Mouse (Mus musculus) cerebellum, postnatal 10 days (tissue): Measurements from ENCODE around the gene Sowahb.

Source experiments
- DNase-seq, 2 experiments: peaks; one replicate each; pipeline ENCODE4 v3.0.0; 2021; ENCODE audit warnings: mixed read lengths in 2 of 2

Gene Sowahb

GRCm38 (mm10) chr5:93044584-93045370, at the start of gene Sowahb:
TSS of gene Sowahb (minus strand) at chr5:93045022.
- peak; percentile 84 to 87 for DNase-seq

DNA sequence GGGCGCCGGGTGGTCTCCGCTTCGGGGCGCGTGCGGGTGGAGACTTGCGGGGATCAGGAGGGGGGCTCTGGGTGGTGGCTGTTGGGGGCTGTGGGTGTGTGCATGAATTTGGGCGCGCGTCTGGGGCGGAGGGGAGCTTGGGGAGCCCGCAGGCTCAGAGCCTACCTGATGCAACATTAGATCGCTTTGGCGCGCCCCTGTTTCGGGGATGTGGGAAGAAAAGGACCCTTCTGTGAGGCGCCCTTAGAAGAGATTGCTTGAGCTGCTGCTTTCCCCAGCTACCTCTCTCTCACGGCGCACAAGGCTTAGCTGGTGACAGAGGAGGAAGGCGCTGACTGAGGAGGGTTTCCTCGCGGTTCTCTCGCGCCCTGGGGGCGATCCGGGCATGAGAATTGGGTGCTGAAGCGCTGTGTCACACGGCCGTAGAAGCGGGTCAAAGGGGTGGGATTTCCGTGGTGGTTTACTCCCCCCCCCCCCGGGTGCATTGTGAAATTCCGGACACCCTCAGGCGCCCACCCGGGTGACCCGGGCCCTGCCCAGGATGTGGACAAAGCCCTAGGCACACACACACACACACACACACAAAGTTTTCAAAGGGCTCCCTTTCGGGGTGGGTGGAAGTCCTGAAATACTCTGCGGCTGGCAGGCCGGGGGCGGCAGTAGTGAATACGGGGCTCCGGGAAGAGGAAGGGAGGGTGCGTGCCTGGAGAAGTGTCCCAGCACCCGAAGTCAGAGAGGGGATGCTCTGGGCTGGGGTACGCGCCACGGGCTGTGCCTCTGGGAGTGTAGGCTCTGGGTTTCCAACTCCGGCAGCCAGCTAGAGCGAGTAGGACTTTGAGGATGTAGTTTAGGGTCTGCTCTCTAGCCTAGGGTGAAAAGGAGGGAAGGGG, 49.1 kb upstream of the Sowahb start:
- DNase-seq, result peak in 1 of 2 experiments; percentile 54

DNA sequence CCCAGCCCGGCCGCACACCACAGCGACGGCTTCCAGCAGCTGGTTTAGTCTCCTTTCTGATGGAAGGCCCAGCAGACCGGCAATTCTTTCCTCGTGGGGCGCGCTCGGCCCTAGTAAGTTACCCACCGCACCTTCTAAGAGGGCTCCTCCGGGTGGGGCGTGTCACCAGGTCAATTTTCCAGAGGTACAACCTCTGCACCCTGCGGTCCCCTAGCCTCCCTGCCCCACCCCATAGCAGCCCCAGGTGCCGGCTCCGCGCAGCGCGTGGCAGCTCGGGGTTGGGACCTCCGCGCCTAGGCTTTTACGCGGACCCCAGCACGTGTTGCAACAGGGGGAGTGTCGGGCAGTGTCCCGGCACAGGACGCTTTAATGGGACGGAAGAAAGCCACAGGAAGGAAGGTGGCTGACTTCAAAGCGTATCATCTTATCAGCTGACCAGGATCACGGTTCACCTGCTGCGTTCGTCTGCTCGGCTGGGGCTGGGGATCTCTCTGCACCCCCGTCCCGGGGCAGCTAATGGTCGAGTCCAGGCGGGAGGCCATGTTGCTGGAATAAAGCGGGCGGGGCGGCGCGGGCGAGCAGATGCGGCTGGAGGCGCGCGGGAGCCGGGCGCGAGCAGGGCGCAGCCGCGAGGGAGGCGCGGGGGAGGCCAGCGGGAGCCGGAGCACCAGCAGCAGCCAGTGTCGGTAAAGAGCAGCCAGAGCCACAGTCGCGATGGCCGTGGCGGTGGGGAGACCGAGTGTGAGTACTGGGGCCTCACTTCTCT, 48.2 kb upstream of the Sowahb start, which contains the start of gene Sept11:
Sept11 (plus strand) TSS at position 581 of the 766 bp plus-strand sequence.
- DNase-seq, result peak; percentile 96 to 97

DNA sequence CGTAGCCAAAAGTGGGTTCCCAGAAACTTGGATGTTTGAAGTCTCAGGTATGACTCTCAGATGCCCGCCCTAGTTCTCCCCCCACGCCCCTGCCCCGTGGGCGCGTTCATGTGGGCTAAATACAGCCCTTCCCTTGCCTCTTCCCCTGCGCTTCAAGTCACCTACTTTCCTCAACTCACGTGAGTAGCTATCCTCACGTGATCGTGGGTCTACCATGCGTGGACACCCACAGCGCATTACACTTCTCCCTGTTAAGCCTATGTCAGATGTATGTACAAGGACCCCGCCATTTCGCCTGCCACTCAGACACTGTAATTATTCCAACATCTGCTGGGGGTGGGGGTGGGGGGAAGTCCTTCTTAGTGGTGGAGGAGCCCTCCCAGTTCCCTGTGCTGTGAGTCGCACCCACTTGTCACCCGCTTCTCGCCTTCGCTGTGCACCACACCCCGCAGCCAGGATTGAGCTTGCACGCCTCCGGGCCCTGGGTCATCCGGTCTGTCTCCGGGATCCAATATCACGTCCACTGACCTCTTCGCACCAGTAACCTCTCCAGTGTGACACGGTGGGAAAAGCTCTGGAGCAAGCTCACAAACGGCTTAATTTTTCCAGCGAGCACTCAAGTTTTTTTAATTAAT, 47.4 kb upstream of the Sowahb start:
- DNase-seq, result peak; percentile 47 to 50

- no peak for DNase-seq
Measured at GRCm38 (mm10) chr5:93091266-93091665, 46.4 kb upstream of the Sowahb start.

GRCm38 (mm10) chr5:93085900-93086299, 41.1 kb upstream of the Sowahb start:
- no peak for DNase-seq

DNA sequence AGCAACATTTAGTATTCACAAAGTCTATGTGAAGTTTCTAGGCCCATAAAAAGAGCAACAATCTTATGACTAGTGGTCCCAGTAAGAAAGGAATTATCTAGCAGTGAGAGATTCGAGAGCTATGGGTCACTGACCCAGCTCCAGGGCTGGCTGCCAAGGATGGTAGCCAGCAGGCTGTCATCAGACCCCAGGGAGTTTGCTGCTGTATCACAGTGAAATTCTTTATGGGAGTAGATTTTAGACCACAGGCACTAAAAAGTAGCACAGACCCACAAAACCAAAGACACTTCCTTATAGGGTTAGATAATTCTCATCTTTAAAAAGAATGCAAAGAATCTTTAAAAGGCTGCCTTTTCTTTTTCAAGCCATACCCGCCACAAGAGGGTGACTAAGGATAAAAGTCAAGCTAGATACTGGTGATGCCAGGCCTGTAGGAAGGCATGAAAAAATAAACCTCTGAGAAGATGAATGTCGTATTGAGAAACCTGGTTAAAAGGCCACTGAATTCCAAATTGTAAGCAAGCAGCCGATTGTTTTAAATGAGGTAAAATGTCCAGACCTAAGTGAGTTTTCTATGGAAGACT, 40.3 kb upstream of the Sowahb start:
- peak; percentile 64 to 72 for DNase-seq

DNA sequence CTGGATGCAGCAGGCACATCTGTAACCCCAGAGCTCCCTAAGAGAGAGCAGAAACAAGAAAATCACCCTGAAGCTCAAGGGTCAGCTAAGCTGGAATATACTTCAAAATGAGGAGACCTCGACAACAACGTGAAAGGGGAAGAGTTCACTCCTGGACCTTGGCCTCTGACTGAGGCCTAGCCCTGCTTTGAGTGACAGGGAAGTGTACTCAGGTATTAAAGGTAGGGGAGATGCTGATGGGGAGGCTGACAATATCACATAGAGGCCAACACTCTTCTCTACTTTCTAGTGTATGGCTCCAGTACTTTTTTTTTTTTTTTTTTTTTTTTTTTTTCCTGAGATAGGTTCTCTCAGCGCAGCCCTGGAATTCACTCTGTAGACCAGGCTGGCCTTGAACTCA, 34.8 kb upstream of the Sowahb start:
- DNase-seq, result no peak

DNA sequence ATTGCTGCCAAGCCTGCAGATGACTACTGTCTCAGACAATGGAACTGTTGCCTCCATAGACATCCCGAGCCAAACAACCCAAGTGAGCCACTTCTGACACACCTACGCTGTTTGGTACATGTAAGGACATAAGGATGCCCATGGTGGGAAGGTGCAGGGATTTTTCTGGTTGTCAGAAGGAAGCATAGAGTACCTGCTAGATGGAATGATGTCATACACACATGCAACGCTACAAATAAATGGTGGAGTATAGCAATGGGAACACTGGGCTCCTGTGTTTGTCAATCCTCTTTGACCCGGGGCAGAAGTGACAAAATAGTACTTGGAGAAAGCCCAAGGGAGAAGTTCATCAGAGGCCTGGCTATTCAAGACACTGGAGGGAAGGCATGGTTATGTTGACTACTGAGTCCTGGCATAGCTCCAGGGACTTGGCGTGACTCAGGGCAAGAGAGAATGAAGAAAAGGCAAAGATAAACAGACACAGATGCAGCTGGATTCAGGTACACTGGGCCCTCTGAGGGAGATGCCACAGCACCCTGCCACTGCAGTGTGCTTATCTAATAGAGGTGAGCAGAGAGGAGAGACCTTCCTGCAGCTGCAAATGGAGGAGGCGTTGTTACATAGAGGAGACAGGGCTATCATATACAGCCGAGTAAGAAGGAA, 33.0 kb upstream of the Sowahb start:
- DNase-seq, result no peak

DNA sequence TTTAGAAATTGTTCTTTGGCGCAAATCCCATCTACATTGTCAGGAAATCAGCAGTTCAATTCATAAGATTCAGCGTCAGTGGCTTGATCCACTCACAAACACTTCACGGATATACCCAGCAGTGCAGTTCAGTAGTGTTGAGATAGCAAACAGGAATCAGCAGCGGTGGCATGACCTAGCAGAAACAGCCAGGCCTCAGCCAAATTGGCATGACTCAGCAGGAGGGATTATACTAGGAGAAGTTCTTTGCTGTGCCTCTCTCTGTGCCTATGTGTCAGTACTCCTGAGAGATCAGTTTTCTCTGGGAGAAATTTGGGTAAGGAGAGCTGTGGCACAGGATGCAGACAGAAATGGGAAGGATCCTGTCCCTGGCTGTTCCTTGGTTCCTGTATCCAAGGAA, 16.0 kb upstream of the Sowahb start:
- DNase-seq, result no peak

DNA sequence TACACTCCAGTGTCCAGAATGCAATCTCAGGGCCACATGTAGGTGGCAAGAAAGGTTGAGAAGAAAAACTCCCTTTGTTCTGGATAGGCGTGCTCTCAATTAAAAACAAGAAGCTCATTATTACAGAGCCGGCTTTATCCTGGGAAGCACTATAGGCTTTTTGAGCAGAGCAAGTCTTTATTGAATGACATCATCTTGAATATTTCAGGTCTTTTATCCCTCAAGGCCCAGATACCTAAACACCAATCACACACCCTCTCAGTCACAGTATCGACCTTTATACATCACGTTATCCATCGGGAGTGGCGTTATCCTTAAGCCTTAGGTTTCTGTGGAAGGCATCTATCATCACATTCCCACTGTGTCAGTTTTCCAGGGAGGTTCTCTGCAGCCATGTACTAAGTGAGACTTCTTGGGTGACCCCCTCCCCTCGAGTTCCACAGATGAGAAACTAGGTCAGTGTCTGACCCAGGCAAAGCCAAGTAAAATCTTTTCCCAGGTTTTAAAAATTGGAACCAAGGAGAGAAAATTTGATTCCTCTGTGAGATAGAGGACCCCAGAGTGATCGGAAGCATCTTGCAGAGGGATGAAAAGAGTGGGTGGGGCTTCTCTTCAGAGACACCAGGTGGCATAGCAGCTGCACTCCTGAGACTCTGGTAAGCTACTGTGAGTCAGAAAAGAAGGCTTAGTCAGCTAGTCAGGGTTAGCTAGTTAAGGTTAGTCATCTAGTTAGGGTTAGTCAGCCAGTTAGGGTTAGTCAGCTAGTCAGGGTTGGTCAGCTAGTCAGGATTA, 9.0 kb upstream of the Sowahb start:
- DNase-seq, result peak; percentile 21 to 26

DNA sequence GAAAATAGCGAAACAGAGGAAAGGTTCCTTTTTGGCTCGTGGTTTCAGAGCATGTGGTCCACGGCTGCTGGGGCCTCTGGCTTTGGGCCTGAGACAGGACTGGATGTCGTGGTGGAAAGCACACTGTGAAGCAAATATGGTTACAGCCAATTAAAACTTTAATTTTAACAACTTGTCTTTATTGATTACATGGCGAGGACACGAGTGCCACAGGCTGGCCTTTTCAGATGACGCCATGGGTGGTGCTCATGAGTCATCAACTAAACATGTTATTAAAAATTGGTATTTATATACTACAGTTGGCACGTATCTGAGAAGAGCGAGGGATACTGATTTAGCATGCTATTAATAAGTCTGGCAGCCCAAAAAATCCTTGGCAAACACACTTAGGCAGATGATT, 7.1 kb upstream of the Sowahb start:
- DNase-seq, result peak; percentile 84 to 89

GRCm38 (mm10) chr5:93051041-93051440, 6.2 kb upstream of the Sowahb start:
- peak in 1 of 2 experiments; percentile 17 for DNase-seq

GRCm38 (mm10) chr5:93049971-93050370, 5.1 kb upstream of the Sowahb start:
- DNase-seq, result peak; percentile 28 to 43

DNA sequence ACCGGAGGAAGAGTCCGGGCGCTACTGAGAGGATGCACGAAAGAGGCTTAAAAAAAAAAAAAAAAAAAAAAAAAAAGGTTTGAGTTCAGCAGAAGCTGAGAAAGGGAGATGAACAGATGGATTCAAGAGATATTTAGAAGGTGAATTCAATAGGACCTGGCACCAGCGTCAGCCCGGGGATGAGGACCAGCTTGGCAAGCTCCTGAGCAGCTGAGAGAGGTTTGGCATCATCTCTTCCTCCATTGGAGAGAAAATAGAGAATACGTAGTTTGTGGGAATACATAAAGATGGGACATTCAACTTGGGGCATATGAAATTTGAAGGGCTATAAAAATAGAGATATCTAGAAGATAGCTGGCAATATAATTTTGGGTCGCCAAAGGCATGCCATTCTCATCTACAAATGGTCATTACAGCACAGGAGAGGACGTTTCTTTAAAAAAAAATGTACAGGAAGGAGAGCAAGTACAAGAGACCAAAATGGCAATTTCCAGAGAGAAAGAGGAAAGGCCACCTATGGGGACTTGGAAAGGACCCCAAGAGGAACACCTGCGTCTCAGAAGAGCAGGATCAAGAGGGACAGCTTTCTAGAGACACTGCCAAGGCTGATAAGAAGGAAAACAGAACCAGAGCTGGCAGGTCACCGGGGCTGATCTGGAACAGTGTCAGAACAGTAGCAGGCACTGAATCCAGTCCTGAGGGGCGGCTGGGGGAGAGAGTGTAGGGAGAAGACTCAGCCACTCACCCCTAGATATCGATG, 3.8 kb upstream of the Sowahb start:
- peak; percentile 95 to 96 for DNase-seq

GRCm38 (mm10) chr5:93046306-93046845, 1.6 kb upstream of the Sowahb start:
- DNase-seq, result peak in 1 of 2 experiments; percentile 35

- DNase-seq, result no peak
Measured at GRCm38 (mm10) chr5:93045371-93045714, 521 bp upstream of the Sowahb start.

DNA sequence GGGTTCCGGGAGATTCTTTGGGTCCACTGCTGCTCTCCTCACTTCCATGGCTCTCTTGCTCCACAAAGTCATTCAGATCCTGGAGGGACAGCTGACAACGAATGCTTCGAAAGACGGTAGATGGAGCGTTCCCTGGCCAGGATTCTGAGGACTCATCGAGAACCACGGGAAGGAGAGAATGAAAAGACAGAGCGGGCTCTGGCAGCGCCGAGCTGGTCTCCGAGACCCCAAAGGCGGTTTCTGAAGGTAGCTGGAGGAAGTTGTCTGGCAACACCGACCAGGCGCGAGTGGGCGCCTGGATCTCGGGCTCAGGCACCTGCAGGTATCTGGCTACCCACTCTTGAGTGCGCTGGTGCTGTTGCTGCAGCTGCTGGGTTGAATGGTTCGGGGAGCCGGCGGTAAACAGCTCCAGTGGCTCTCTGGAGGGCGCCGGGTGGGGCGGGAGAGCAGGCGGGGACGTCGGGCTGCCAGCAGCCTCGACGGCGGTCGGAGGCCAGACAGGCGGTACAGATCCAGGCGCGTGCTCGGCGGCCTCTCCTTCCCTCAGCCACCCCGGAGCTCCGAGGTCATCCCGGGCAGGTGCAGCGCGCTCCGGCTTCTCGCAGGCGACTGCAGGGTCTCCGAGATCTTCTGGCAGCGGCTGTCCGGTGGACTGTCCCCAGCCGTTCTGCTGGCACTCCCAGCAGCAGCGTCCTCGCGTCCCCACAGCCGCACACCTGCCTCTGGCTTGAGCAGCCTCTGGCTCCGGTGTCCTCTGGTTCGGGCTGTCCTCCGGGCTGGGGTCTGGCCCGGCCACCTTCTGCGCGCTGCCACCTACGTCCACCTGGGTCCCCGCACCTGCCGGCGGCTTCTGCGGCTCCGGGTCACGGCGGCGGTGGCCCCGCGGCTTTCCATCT, 886 bp downstream of the Sowahb start:
- DNase-seq, result peak; percentile 61 to 65
